ENCODE assay signal across 8 mouse cellular contexts in the genomic region with DNA sequence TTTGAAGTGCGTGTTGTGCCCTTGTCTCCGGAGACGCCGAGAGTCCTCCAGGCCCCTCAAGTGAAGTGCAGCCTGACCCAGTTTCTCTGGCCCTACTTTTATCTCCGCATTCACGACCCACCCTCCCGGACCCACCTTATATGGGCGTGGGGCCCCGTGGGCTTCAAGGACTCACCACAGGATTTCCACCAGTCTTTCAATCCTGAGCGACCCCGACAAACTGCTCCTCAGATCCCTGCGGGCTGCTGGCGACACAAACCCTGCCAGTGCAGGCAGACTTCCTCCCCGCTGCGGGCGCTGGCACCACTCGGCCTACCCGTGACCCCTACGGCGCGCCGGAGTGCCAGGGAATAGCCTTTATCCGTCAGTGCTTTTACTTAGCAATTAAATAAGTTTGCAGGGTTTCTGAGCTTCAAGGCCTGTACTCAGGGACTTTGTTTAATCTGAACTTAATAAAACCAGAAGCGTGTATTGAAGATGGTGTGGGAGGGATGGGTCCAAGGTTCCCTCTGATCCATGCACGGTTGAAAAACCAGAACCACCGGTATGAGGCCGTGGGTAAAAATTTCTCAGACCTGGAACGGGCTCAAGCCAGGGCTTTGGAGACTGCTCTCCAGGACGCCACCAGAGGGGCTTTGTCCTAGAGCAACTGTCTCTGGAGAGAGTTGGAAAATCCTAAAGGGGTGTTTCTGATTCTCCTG. TPM values are rescaled to one million over a fixed set of nuclear protein-coding genes. Genes with fewer than 3 reads are reported as not detected.
DNase-seq lines count a peak whose midpoint lies in the region; ATAC-seq and TF ChIP-seq lines count a peak whose summit lies in the region.

A gene (minus strand): TSS at position 568 of the 701 bp plus-strand sequence.

- no peak; the same call in 1 of the 2 replicates for ATAC-seq in cerebellum, adult (ENCODE audit: insufficient number of reproducible peaks, low FRiP score, low TSS enrichment)
- ATAC-seq in lung, postnatal 0 days: peak; percentile 32
- peak; percentile 3; the same call in 1 of the 2 replicates for ATAC-seq in stomach, postnatal 0 days (ENCODE audit: low FRiP score, low TSS enrichment)

- H3K9me3 ChIP-seq in forebrain, embryonic 10.5 days: no peaks in the 10 kb centered on the region
- H3K9me3 ChIP-seq in lung, postnatal 0 days (ENCODE audit: low read length): no peaks in the 10 kb centered on the region
- no peaks in the 10 kb centered on the region for H3K9me3 ChIP-seq in stomach, postnatal 0 days (ENCODE audit: control insufficient read depth, low read length)

- H3K4me3 ChIP-seq in forebrain, embryonic 10.5 days: peak within 1 kb of the TSS; percentile 80
- peak within 1 kb of the TSS; percentile 60 for H3K4me3 ChIP-seq in lung, postnatal 0 days (ENCODE audit: low read depth, low read length)
- peak within 1 kb of the TSS; percentile 67 for H3K4me3 ChIP-seq in stomach, postnatal 0 days (ENCODE audit: low read depth, low read length)

- peak within 1 kb of the TSS; percentile 89 for H3K27ac ChIP-seq in forebrain, embryonic 10.5 days
- peak within 1 kb of the TSS; percentile 90 for H3K27ac ChIP-seq in lung, postnatal 0 days (ENCODE audit: low read length)
- peak within 1 kb of the TSS; percentile 97 for H3K27ac ChIP-seq in stomach, postnatal 0 days (replicated peaks)

- H3K36me3 ChIP-seq in forebrain, embryonic 10.5 days (replicated peaks): peaks cover 20% of the 10 kb centered on the region
- H3K36me3 ChIP-seq in lung, postnatal 0 days (ENCODE audit: insufficient read depth, low read length): no peaks in the 10 kb centered on the region
- no peaks in the 10 kb centered on the region; the same call in 1 of the 2 replicates for H3K36me3 ChIP-seq in stomach, postnatal 0 days (ENCODE audit: control insufficient read depth, insufficient read depth, low read length)

- 10% methylated on average over 29 of the region's 29 CpGs for WGBS in forebrain, embryonic 10.5 days
- 5% methylated on average over 29 of the region's 29 CpGs for WGBS in lung, postnatal 0 days
- 2% methylated on average over 29 of the region's 29 CpGs for WGBS in stomach, postnatal 0 days

- H3K4me1 ChIP-seq in forebrain, embryonic 10.5 days: peaks cover 67% of the 10 kb centered on the region
- peaks cover 21% of the 10 kb centered on the region; the same call in 1 of the 2 replicates for H3K4me1 ChIP-seq in lung, postnatal 0 days (ENCODE audit: insufficient read depth, low read depth, low read length)
- H3K4me1 ChIP-seq in stomach, postnatal 0 days (replicated peaks; ENCODE audit: control insufficient read depth, insufficient read depth): peaks cover 22% of the 10 kb centered on the region

- peak; percentile 79 for DNase-seq in cerebellum, adult 11 months
- peak; percentile 86 for DNase-seq in adrenal gland, adult 2 months
- no peak for DNase-seq in forebrain, embryonic 10.5 days (ENCODE audit: extremely low spot score, low spot score)
- peak; percentile 64 to 67 for DNase-seq in heart, postnatal 14 days
- peak; percentile 73 to 78 for DNase-seq in kidney, postnatal 36 days
- DNase-seq in lung, postnatal 0 days (ENCODE audit: low spot score): no peak
- DNase-seq in stomach, postnatal 0 days (ENCODE audit: low spot score): peak; percentile 64

- TF ChIP-seq EP300 in lung, postnatal 0 days (IDR thresholded peaks at IDR 0.05): peak; percentile 52; the same call in 1 of the 2 replicates
- TF ChIP-seq EP300 in stomach, postnatal 0 days (optimal IDR thresholded peaks at IDR 0.05): no peak

- H3K9ac ChIP-seq in lung, postnatal 0 days (replicated peaks; ENCODE audit: low read depth): peak within 1 kb of the TSS; percentile 46
- H3K9ac ChIP-seq in stomach, postnatal 0 days (ENCODE audit: low read length): peak within 1 kb of the TSS; percentile 70

- 0 out of 2 replicates have a peak, but pooled peaks have one; percentile 7 for TF ChIP-seq CTCF in lung, postnatal 0 days (IDR thresholded peaks at IDR 0.05)
- 0 out of 2 replicates have a peak, but pooled peaks have one; percentile 12 for TF ChIP-seq CTCF in stomach, postnatal 0 days (IDR thresholded peaks at IDR 0.05; ENCODE audit: low read depth)

- H3K4me2 ChIP-seq in lung, postnatal 0 days (replicated peaks; ENCODE audit: low read depth, low read length): peak within 1 kb of the TSS; percentile 62
- H3K4me2 ChIP-seq in stomach, postnatal 0 days (replicated peaks; ENCODE audit: low read depth): peak within 1 kb of the TSS; percentile 93

- intact Hi-C loops in heart, postnatal 14 days (cut with DNase I): loop anchor here (2.0 to 10.0 kb wide), 2 partner anchors 15 to 87 kb away; no protein-coding TSS in a partner anchor

- H3K27me3 ChIP-seq in forebrain, embryonic 10.5 days (ENCODE audit: poor library complexity, severe bottlenecking): peaks cover 51% of the 10 kb centered on the region
- H3K27me3 ChIP-seq in lung, postnatal 0 days (replicated peaks; ENCODE audit: insufficient read depth, low read length): peaks cover 26% of the 10 kb centered on the region
- 0 out of 2 replicates have a peak, but pooled peaks cover 2% of the 10 kb centered on the region for H3K27me3 ChIP-seq in stomach, postnatal 0 days (ENCODE audit: control insufficient read depth, insufficient read depth, low read length)

RNA-seq across cellular contexts. Expression of the gene that starts here (rescaled TPM):
- 10 to 100 TPM; 58.3 to 70.7 TPM for total RNA-seq in adrenal gland, adult 2 months (2021)
- 58.5 and 102 TPM in 2 replicates for polyA plus RNA-seq in adrenal gland, adult 2 months (2012; rRNA removed)
- 22.1 and 22.4 TPM in 2 replicates for polyA plus RNA-seq in forebrain, embryonic 10.5 days (2016; fragmentation: Nextera tagmentation; extraction: Ambion mirVana)
- total RNA-seq in heart, postnatal 14 days (2021): 10 to 100 TPM; 42.6 to 43.2 TPM
- 22.4 and 24.9 TPM in 2 replicates for polyA plus RNA-seq in lung, postnatal 0 days (2015; fragmentation: Nextera tagmentation; extraction: Ambion mirVana)
- 16.5 and 18.7 TPM in 2 replicates for polyA plus RNA-seq in stomach, postnatal 0 days (2015; fragmentation: Nextera tagmentation; extraction: Ambion mirVana)

Comparison
In these comparisons a context has a peak if more than half of its experiments do, and no peak if none do; other contexts are left out.
1. DNase-seq: peak in cerebellum, adult 11 months (single experiment), adrenal gland, adult 2 months (single experiment), heart, postnatal 14 days (2 of 2), kidney, postnatal 36 days (2 of 2) and stomach, postnatal 0 days (single experiment); none in forebrain, embryonic 10.5 days (single experiment) and lung, postnatal 0 days (single experiment).
2. Peak in every context shown above with its lines, with median percentiles within 50 percentile points of each other: H3K27ac ChIP-seq and H3K4me3 ChIP-seq.